Mouse (Mus musculus) left cerebral cortex, postnatal 14 days (tissue): ENCODE data around the gene Gm7168. TPM values are rescaled to one million over a fixed set of nuclear protein-coding genes. Genes with fewer than 3 reads are reported as not detected.
"Not testable (repeated sequence)": the region's sequence is repeated elsewhere in the genome, so short reads cannot be mapped to it uniquely, and the experiment has no call there.

ENCODE experiments used
- DNase-seq, 2 experiments: peaks; one replicate each; pipeline ENCODE4 v3.0.0; 2021 to 2022; ENCODE audit warnings: low spot score in 2 of 2, mixed read lengths in 1 of 2
- intact Hi-C: fragments of 180-260 bp; cut with DNase I; formaldehyde crosslinking; loops from one replicate; pipeline ENCODE4 v1.15.1; 2025
- total RNA-seq, 2 experiments: library from RNA; stranded (reverse); gene quantifications; 2 replicates each; pipeline ENCODE4 v1.2.3; 2021

Gene Gm7168
- total RNA-seq, 2 experiments from 2014 or later, result not detected

DNA sequence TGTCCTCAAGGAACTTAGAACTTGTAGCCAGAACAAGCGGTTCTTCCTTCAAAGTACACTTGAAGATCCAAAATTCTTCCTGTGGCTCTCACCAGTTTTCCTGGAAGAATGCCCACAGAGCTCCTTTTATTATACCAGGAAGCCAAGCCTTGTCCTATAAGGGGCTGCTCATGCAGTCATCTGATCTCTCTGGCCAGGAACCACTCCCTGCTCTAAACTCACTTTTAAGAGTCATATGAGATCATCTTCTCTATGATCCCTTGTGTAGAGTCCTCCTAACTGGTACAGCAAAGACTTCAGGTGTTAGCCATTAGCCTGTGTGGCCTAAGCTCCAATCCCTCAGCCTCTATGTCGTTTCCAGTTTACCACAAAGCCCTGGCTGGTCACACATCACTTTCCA is 21.7 kb downstream of the Gm7168 start:
- intact Hi-C loops, DNase-seq: not testable (repeated sequence)

GRCm38 (mm10) chr17:13970796-13971195 is 22.6 kb downstream of the Gm7168 start:
- DNase-seq, intact Hi-C loops: not testable (repeated sequence)

- intact Hi-C loops, result no loop called here
- DNase-seq, result no peak
These were observed 39.5 kb downstream of the Gm7168 start for GRCm38 (mm10) chr17:13987690-13988089.

- intact Hi-C loops, DNase-seq: not testable (repeated sequence)
These were observed 45.3 kb downstream of the Gm7168 start for GRCm38 (mm10) chr17:13993425-13993824.

Other genes starting within 250 kb of the Gm7168 start
- gene Afdn, start 187.8 kb upstream of the Gm7168 start, total RNA-seq, result 100 to 1,000 TPM; 120 to 122 TPM
- 10 to 100 TPM; 12.9 to 15.9 TPM for gene Tcte2, start 186.5 kb upstream of the Gm7168 start, total RNA-seq
- gene Gm7356, start 55.3 kb downstream of the Gm7168 start, total RNA-seq, result not detected
- not detected for gene Gm7358, start 111.2 kb downstream of the Gm7168 start, total RNA-seq